Mouse (Mus musculus): Measurements from ENCODE around the gene Slc6a6. TPM values are rescaled to one million over a fixed set of nuclear protein-coding genes. Genes with fewer than 3 reads are reported as not detected.

Slc6a6 gene
- polyA plus RNA-seq, 1 experiment = not detected

GRCm38 (mm10) chr6:91647385-91647791 is 36.5 kb upstream of the Slc6a6 start:
- Histone ChIP-seq H3K27ac (ENCODE audit: insufficient read depth, low read depth, low read length) (no peak overlapping the region), H3K4me1 (ENCODE audit: control insufficient read depth, insufficient read depth, low read length) (peaks cover 29% of the 10 kb centered on the region), H3K4me3 (ENCODE audit: insufficient read depth, low read depth, low read length) (no peak overlapping the region)
- TF ChIP-seq POLR2A (IDR thresholded peaks at IDR 0.05; ENCODE audit: insufficient read depth, low read depth, low read length) (no peak), CTCF (IDR thresholded peaks at IDR 0.05; ENCODE audit: insufficient read depth, low read depth, low read length) (no peak)
- 57% methylated on average over 9 of the region's 9 CpGs for WGBS

- Histone ChIP-seq H3K4me1 (ENCODE audit: control insufficient read depth, insufficient read depth, low read length) (peaks cover 19% of the 10 kb centered on the region), H3K4me3 (ENCODE audit: insufficient read depth, low read depth, low read length) (no peak overlapping the region), H3K27ac (ENCODE audit: insufficient read depth, low read depth, low read length) (no peak overlapping the region)
- no peak for TF ChIP-seq POLR2A (IDR thresholded peaks at IDR 0.05; ENCODE audit: insufficient read depth, low read depth, low read length)
- no peak for TF ChIP-seq CTCF (IDR thresholded peaks at IDR 0.05; ENCODE audit: insufficient read depth, low read depth, low read length)
- WGBS = 64% methylated on average over 9 of the region's 9 CpGs
Observed at GRCm38 (mm10) chr6:91650255-91650654, 33.6 kb upstream of the Slc6a6 start.

- WGBS = 89% methylated on average over 3 of the region's 3 CpGs
- Histone ChIP-seq H3K4me3 (ENCODE audit: insufficient read depth, low read depth, low read length) (no peak overlapping the region), H3K4me1 (ENCODE audit: control insufficient read depth, insufficient read depth, low read length) (peaks cover 8% of the 10 kb centered on the region), H3K27ac (ENCODE audit: insufficient read depth, low read depth, low read length) (no peak overlapping the region)
- TF ChIP-seq POLR2A (IDR thresholded peaks at IDR 0.05; ENCODE audit: insufficient read depth, low read depth, low read length) (no peak), CTCF (IDR thresholded peaks at IDR 0.05; ENCODE audit: insufficient read depth, low read depth, low read length) (no peak)
Observed at GRCm38 (mm10) chr6:91652296-91652695, 31.6 kb upstream of the Slc6a6 start.

- 0 out of 2 replicates have a peak, but pooled peaks cover 5% of the 10 kb centered on the region for H3K4me1 ChIP-seq (ENCODE audit: control insufficient read depth, insufficient read depth, low read length)
- TF ChIP-seq CTCF (IDR thresholded peaks at IDR 0.05; ENCODE audit: insufficient read depth, low read depth, low read length) (no peak), POLR2A (IDR thresholded peaks at IDR 0.05; ENCODE audit: insufficient read depth, low read depth, low read length) (no peak)
- H3K4me3 ChIP-seq (ENCODE audit: insufficient read depth, low read depth, low read length) = no peak overlapping the region
- WGBS = 60% methylated on average over 3 of the region's 3 CpGs
- no peak overlapping the region for H3K27ac ChIP-seq (ENCODE audit: insufficient read depth, low read depth, low read length)
Observed at GRCm38 (mm10) chr6:91655244-91655643, 28.6 kb upstream of the Slc6a6 start.

- 0 out of 2 replicates have a peak, but pooled peaks cover 5% of the 10 kb centered on the region for H3K4me1 ChIP-seq (ENCODE audit: control insufficient read depth, insufficient read depth, low read length)
- TF ChIP-seq POLR2A (IDR thresholded peaks at IDR 0.05; ENCODE audit: insufficient read depth, low read depth, low read length) (no peak), CTCF (IDR thresholded peaks at IDR 0.05; ENCODE audit: insufficient read depth, low read depth, low read length) (no peak)
- WGBS = 89% methylated on average over 6 of the region's 6 CpGs
Observed at GRCm38 (mm10) chr6:91655874-91656433, 27.9 kb upstream of the Slc6a6 start.

GRCm38 (mm10) chr6:91658288-91658687 is 25.6 kb upstream of the Slc6a6 start:
- no peak overlapping the region for H3K4me3 ChIP-seq (ENCODE audit: insufficient read depth, low read depth, low read length)
- H3K27ac ChIP-seq (ENCODE audit: insufficient read depth, low read depth, low read length) = no peak overlapping the region
- H3K4me1 ChIP-seq (ENCODE audit: control insufficient read depth, insufficient read depth, low read length) = 0 out of 2 replicates have a peak, but pooled peaks cover 5% of the 10 kb centered on the region
- no peak for TF ChIP-seq CTCF (IDR thresholded peaks at IDR 0.05; ENCODE audit: insufficient read depth, low read depth, low read length)
- TF ChIP-seq POLR2A (IDR thresholded peaks at IDR 0.05; ENCODE audit: insufficient read depth, low read depth, low read length) = no peak
- WGBS = 73% methylated on average over 1 of the region's 1 CpGs

More at GRCm38 (mm10) chr6:91655874-91656433, 27.9 kb upstream of the Slc6a6 start:
- H3K27ac ChIP-seq (ENCODE audit: insufficient read depth, low read depth, low read length) = no peak overlapping the region
- H3K4me3 ChIP-seq (ENCODE audit: insufficient read depth, low read depth, low read length) = no peak overlapping the region

- Histone ChIP-seq H3K4me3 (ENCODE audit: insufficient read depth, low read depth, low read length) (no peak overlapping the region), H3K27ac (ENCODE audit: insufficient read depth, low read depth, low read length) (no peak overlapping the region), H3K4me1 (ENCODE audit: control insufficient read depth, insufficient read depth, low read length) (0 out of 2 replicates have a peak, but pooled peaks cover 5% of the 10 kb centered on the region)
- WGBS = 65% methylated on average over 2 of the region's 2 CpGs
- TF ChIP-seq CTCF (IDR thresholded peaks at IDR 0.05; ENCODE audit: insufficient read depth, low read depth, low read length) (no peak), POLR2A (IDR thresholded peaks at IDR 0.05; ENCODE audit: insufficient read depth, low read depth, low read length) (no peak)
Observed at GRCm38 (mm10) chr6:91659841-91660509, 23.9 kb upstream of the Slc6a6 start.

GRCm38 (mm10) chr6:91662301-91662700 is 21.6 kb upstream of the Slc6a6 start:
- Histone ChIP-seq H3K27ac (ENCODE audit: insufficient read depth, low read depth, low read length) (no peak overlapping the region), H3K4me1 (ENCODE audit: control insufficient read depth, insufficient read depth, low read length) (0 out of 2 replicates have a peak, but pooled peaks cover 5% of the 10 kb centered on the region), H3K4me3 (ENCODE audit: insufficient read depth, low read depth, low read length) (no peak overlapping the region)
- TF ChIP-seq POLR2A (IDR thresholded peaks at IDR 0.05; ENCODE audit: insufficient read depth, low read depth, low read length) (no peak), CTCF (IDR thresholded peaks at IDR 0.05; ENCODE audit: insufficient read depth, low read depth, low read length) (no peak)
- 90% methylated on average over 6 of the region's 6 CpGs for WGBS

GRCm38 (mm10) chr6:91663616-91664015 is 20.2 kb upstream of the Slc6a6 start:
- 85% methylated on average over 6 of the region's 6 CpGs for WGBS
- no peak overlapping the region for H3K4me3 ChIP-seq (ENCODE audit: insufficient read depth, low read depth, low read length)
- H3K27ac ChIP-seq (ENCODE audit: insufficient read depth, low read depth, low read length) = no peak overlapping the region
- 0 out of 2 replicates have a peak, but pooled peaks cover 5% of the 10 kb centered on the region for H3K4me1 ChIP-seq (ENCODE audit: control insufficient read depth, insufficient read depth, low read length)
- TF ChIP-seq CTCF (IDR thresholded peaks at IDR 0.05; ENCODE audit: insufficient read depth, low read depth, low read length) (no peak), POLR2A (IDR thresholded peaks at IDR 0.05; ENCODE audit: insufficient read depth, low read depth, low read length) (no peak)

Measured in olfactory bulb, adult 2 months (tissue).